Comparison of ENCODE assay signal across 19 mouse cellular contexts in genomic region chr4:86286572-86286971, GRCm38 (mm10).
A peak's percentile ranks its signal among the peaks of the same experiment; 100 is the strongest.
DNase-seq lines count a peak whose midpoint lies in the region; ATAC-seq and TF ChIP-seq lines count a peak whose summit lies in the region.
"Had no signal": no experiment of that assay in that cellular context is flagged by ENCODE, and none has a peak within 500 bp of the region (broad histone marks: within the 10 kb centered on the region; RNA-seq: fewer than 3 reads in every experiment).

No protein-coding gene starts in this region.

- no peak overlapping the region for H3K4me2 ChIP-seq in forebrain, postnatal 0 days (ENCODE audit: low read depth)
- H3K4me2 ChIP-seq in forebrain, embryonic 11.5 days (ENCODE audit: low read depth, low read length, severe bottlenecking), result no peak overlapping the region

- H3K9me3 ChIP-seq in forebrain, postnatal 0 days (ENCODE audit: low read length), result no peaks in the 10 kb centered on the region
- H3K9me3 ChIP-seq in forebrain, embryonic 11.5 days (ENCODE audit: control insufficient read depth, low read length), result no peaks in the 10 kb centered on the region
- H3K9me3 ChIP-seq: G1E had no signal

- no peaks in the 10 kb centered on the region for H3K36me3 ChIP-seq in forebrain, postnatal 0 days (ENCODE audit: insufficient read depth)
- no peaks in the 10 kb centered on the region for H3K36me3 ChIP-seq in forebrain, embryonic 11.5 days (ENCODE audit: control insufficient read depth, insufficient read depth, low read length)
- H3K36me3 ChIP-seq: G1E had no signal

- TF ChIP-seq CTCF in forebrain, postnatal 0 days (IDR thresholded peaks at IDR 0.05; ENCODE audit: low read depth), result no peak

- no peak overlapping the region for H3K9ac ChIP-seq in forebrain, postnatal 0 days
- H3K9ac ChIP-seq in forebrain, embryonic 11.5 days (ENCODE audit: low read length), result no peak overlapping the region

- DNase-seq in forebrain, postnatal 0 days, result peak; percentile 40
- DNase-seq in forebrain, embryonic 11.5 days (ENCODE audit: low spot score), result no peak
- no peak for DNase-seq in frontal cortex, adult 2 months (ENCODE audit: extremely low spot score in 1 of 2, low spot score in 1 of 2)
- DNase-seq: adrenal gland, adult 2 months; adrenal gland, adult 8-10 months; adrenal gland, postnatal 10 days; adrenal gland, postnatal 14 days; adrenal gland, postnatal 25 days; adrenal gland, postnatal 36 days; B cell, adult 2 months; cerebellum, adult 11 months; cerebellum, adult 11-12 months; cerebellum, adult 18-20 months had no signal

- WGBS in forebrain, postnatal 0 days, result 64% methylated on average over 1 of the region's 1 CpGs
- WGBS in forebrain, embryonic 11.5 days, result 92% methylated on average over 1 of the region's 1 CpGs

- no peaks in the 10 kb centered on the region for H3K27me3 ChIP-seq in forebrain, postnatal 0 days (ENCODE audit: insufficient read depth, low read length)
- no peaks in the 10 kb centered on the region for H3K27me3 ChIP-seq in forebrain, embryonic 11.5 days (ENCODE audit: control insufficient read depth, insufficient read depth, low read length)
- H3K27me3 ChIP-seq: CH12.LX, Patski had no signal

- no peak overlapping the region for H3K4me3 ChIP-seq in forebrain, postnatal 0 days (ENCODE audit: low read depth, low read length)
- H3K4me3 ChIP-seq in forebrain, embryonic 11.5 days (ENCODE audit: low read depth, low read length), result no peak overlapping the region

- peak; percentile 78 for ATAC-seq in forebrain, postnatal 0 days
- ATAC-seq in forebrain, embryonic 11.5 days (replicated peaks; ENCODE audit: low FRiP score), result no peak
- ATAC-seq in frontal cortex, adult (ENCODE audit: low TSS enrichment), result peak; percentile 59
- ATAC-seq: activated CD4-positive, CD25-positive, alpha-beta regulatory T cell, adult 4 months; CD4-positive, CD25-positive, alpha-beta regulatory T cell, adult 4 months; Patski had no signal

- no peaks in the 10 kb centered on the region for H3K4me1 ChIP-seq in forebrain, postnatal 0 days (ENCODE audit: insufficient read depth)
- H3K4me1 ChIP-seq in forebrain, embryonic 11.5 days (replicated peaks; ENCODE audit: control insufficient read depth, insufficient read depth, low read length), result no peaks in the 10 kb centered on the region

- H3K27ac ChIP-seq in forebrain, postnatal 0 days (ENCODE audit: low read depth, low read length), result no peak overlapping the region
- no peak overlapping the region for H3K27ac ChIP-seq in forebrain, embryonic 11.5 days (ENCODE audit: low read depth, low read length)
